Mouse (Mus musculus) brain, adult 2 months (tissue): Measurements from ENCODE around the gene Amacr.

Experiments
- DNase-seq: peaks from one replicate; pipeline ENCODE4 v3.0.0; 2011; ENCODE audit warnings: low read depth, low spot score

Amacr gene

GRCm38 (mm10) chr15:10990411-10990810 lies 8.9 kb downstream of the Amacr start:
- no peak for DNase-seq

DNA sequence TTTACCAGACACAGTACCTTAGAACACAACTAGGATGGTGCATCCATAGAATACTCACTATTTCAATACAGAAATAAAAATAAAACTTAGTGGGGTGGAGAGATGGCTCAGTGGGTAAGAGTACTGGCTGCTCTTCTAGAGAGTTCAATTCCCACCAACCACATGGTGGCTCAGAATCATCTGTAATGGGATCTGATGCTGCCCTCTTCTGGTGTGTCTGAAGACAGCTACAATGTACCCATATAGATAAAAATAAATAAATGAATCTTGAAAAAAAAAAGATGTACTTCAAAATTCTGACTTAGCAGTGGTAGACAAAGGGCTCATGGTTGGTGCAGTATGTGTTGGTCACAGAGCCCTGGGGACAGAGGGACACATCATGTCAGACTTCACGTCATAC lies 10.0 kb downstream of the Amacr start:
- DNase-seq: peak; percentile 33

GRCm38 (mm10) chr15:10999832-11000231 lies 18.3 kb downstream of the Amacr start:
- DNase-seq: peak; percentile 40

DNA sequence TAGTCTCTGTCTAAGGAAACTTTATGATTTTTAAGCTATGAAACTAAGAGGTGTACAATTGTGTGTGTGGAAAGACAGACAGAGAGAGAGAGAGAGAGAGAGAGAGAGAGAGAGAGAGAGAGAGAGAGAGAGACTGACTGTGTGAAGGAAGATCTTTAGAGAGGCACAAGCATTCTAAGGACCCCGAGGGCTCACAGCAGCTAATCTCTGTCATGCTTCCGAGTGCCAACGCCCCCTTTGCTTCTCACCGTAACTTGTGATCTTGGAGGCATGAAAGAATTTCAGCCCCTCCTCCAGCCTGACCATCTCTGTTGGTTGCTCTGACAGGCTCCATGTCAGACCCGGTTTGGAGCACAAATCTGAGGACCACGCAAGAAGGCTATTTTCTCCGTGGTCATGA lies 18.9 kb downstream of the Amacr start, which contains the start of gene Slc45a2:
Gene Slc45a2 (plus strand): TSS at position 301 of the 400 bp plus-strand sequence.
- no peak for DNase-seq

GRCm38 (mm10) chr15:11003791-11004190 lies 22.2 kb downstream of the Amacr start:
- DNase-seq: no peak

DNA sequence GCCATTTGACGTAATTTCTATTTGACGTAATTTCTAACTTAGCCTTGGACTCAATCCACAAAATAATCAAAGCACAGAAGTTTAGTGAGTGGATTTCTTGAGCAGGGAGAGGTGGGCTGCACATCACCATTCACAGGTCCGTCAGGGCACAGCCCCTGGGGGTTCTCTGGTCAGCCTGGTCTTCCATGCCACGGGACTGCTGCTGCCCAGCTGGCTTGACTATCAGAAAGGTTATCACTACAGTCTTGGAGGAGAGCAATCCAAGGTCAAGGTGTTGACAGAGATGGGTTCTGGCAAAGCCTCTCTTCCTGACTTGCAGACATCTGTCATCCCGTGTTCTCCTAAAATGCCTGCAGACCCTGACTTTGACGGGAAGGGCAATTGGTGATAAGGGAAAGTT lies 23.1 kb downstream of the Amacr start:
- no peak for DNase-seq

DNA sequence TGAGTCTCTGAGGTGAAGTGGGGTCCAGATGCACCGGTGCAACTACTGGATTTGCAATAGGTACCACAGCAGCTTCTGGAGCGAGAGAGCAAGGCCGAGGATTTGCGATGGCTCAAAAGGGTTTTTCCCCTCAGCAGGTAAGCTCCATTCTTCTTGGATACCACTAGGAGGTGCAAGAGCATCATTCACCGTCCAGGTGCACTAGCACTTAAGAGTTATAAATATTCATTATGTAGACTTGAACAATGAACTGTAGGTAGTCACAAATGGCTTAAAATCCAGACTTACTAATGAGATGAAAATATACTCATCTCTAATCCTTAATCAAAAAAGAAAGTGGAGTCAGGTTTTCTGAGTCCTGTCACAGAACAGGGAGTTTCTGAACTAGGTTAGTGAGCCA lies 27.2 kb downstream of the Amacr start:
- DNase-seq: peak; percentile 75

- no peak for DNase-seq
Observed at GRCm38 (mm10) chr15:11010976-11011548, 29.5 kb downstream of the Amacr start.

GRCm38 (mm10) chr15:11014931-11015330 lies 33.4 kb downstream of the Amacr start:
- no peak for DNase-seq

- no peak for DNase-seq
Observed at GRCm38 (mm10) chr15:11026801-11027561, 45.4 kb downstream of the Amacr start.

- no peak for DNase-seq
Observed at GRCm38 (mm10) chr15:11030188-11030587, 48.6 kb downstream of the Amacr start.

DNA sequence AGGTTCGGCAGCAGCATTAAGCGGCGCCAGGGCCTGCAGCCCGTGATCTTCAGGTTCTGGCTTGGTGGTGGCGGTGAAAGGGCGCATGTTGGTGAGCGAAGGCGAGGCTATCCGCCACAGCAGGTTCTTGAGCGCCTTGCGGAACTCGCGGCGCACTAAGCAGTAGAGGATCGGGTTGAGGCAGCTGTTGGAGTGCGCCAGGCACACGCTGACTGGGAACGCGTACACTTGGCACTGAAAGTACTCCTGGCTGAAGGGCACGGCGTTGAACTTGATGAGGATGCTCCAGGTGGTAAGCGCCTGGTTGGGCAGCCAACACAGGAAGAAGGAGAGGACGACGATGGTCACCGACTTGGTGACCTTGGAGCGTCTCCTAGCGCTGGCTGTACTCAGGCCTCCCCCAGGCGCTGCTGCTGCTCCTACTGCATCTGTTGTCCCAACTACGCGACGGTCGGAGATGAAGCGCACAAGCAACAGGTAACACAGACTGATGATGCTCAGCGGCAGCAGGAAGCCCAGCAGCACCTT lies 54.5 kb downstream of the Amacr start:
- DNase-seq: no peak

DNA sequence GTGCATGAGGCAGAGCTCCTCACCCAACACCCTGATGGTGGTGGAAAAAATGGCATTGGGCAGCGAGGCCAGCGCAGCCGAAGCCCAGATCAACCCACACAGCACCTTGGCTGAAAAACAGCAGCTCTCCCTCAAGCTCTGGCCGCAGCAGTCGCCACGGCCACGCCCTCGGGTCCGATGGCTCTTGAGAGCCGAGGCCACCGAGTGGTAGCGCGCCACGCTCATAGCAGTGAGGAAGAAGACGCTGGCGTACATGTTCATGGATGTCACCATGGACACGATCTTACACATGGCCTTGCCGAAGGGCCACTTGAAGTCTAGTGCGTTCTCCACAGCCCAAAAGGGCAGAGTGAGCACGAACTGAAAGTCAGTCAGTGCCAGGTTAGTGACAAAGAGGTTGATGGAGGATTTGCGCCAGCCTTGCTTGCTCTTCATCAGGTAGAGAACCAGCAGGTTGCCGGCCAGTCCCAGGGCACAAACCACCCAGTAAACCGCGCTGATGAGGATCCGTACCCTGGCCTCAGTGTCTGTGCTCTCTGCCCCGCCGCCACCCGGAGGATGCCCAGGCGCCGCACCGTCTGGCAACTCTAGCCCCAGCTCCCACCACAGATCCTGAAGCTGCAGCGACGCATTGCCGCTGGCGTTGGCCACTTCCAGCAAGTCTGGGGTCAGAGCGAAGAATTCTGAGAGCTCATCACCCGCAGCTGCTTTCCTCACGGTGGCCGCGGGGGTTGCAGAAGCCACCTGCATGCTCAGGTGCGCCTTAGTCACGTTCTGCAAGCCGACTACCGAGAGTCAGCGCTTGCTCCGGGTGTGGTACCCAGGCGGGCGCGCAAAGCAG lies 55.2 kb downstream of the Amacr start:
- no peak for DNase-seq

DNA sequence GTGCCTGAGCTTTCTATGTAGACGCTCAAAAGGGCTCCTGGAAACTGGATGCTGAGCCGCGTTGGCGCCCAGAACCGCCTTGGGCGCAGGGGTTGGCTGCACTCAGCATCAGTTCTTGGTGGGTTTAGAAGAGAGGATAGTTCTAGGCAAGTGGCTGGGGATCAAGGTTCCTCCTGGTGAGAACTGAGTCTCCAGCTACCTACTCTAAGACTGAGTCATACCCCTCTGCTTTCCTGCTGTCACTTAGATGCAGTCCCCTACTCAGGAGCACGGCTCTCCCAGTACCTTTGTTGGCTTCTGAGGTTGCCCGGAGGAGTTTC lies 55.8 kb downstream of the Amacr start:
- DNase-seq: no peak

- no peak for DNase-seq
Observed at GRCm38 (mm10) chr15:11037711-11038110, 56.2 kb downstream of the Amacr start, which contains the start of gene Rxfp3. Gene Rxfp3, minus strand, starts transcription at chr15:11037991.

DNA sequence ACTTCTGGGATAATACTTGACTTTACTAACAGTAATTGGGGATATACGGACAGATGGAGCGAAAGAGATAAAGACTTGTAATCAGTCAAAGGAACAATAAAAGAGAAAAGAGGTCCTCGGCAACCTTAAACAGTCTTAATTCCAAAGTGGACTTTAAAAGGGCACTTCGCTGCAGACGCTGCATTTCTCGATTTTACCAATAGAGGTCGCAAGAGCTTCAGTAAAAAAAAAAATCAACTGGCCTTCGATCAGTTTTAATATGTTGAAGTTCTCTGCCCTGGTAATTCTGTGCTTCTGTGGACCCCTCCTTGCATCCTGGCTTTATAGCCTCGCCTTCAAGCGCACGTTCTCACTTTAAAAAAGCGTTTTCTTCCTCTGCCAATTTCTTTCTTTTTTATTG lies 56.9 kb downstream of the Amacr start:
- DNase-seq: peak; percentile 61

GRCm38 (mm10) chr15:11040067-11040466 lies 58.5 kb downstream of the Amacr start:
- DNase-seq: no peak

DNA sequence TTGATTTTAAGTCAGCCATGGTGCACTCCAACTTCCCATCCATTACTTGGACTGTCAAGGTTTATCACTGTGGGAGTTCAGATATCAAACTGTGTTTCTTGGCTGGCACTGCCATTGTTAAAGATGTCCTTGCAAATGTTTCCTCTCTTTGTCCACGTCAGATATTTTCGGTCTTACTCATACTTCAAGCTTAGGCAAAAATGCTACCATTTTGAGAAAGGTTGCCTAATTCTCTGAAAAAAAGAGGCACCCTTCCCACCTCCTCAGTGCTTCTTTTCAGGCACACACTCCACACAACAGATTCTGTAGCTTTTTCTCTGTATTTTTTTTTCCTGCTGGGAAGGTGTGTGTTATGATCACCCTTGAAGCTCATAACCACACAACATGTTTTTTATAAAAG lies 59.7 kb downstream of the Amacr start:
- DNase-seq: no peak

DNA sequence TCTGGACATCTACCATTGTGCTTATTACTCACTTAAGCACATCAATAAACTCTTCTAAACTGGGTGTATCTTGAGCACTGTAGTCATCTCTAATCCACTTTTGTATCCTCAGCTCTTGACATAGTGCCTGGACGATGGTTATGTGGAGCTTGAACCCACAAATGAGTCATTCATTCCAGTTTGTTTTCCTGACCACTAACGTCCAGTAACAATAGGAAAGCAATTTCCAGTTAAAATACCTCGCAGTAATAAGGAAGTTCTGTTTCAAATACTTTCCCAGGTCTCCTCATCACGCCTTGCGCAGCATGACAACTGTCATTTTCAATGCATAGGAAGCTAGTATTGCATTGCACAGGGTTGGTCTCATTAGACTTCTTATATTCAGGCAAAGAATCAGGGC lies 61.3 kb downstream of the Amacr start:
- DNase-seq: no peak
